Mouse (Mus musculus) bone marrow macrophage, adult 2 months (primary cell): ENCODE results near the gene Klk4. TPM values are rescaled to one million over a fixed set of nuclear protein-coding genes. Genes with fewer than 3 reads are reported as not detected.
A peak's percentile ranks its signal among the peaks of the same experiment; 100 is the strongest.

Source experiments
- H3K27ac ChIP-seq: 2 replicates; pipeline ENCODE4 v1.5.1; 2012; ENCODE audit warnings: low read depth, low read length; ENCODE audit not compliant: insufficient read depth
- H3K4me1 ChIP-seq: 2 replicates; pipeline ENCODE4 v1.6.1; 2012; ENCODE audit warnings: low read length; ENCODE audit not compliant: control insufficient read depth, insufficient read depth
- H3K4me3 ChIP-seq: 2 replicates; pipeline ENCODE4 v1.5.1; 2012; ENCODE audit warnings: mild to moderate bottlenecking, low read length, moderate library complexity; ENCODE audit not compliant: insufficient read depth
- CTCF ChIP-seq: IDR thresholded peaks from 2 replicates; pipeline ENCODE4 v1.5.1; 2012; ENCODE audit warnings: low read depth, mild to moderate bottlenecking, low read length, moderate library complexity
- POLR2A ChIP-seq: IDR thresholded peaks from 2 replicates; pipeline ENCODE4 v1.6.1; 2012; ENCODE audit warnings: mild to moderate bottlenecking, low read depth, low read length, borderline replicate concordance
- polyA plus RNA-seq: library from polyadenylated mRNA; stranded (reverse); fragments of >200 nt; gene quantifications from 2 replicates; pipeline ENCODE4 v1.2.4, GENCODE M21; 2012; ENCODE audit not compliant: missing spikeins, insufficient read depth, insufficient read length

Gene Klk4
- polyA plus RNA-seq, result not detected in 2 replicates

DNA sequence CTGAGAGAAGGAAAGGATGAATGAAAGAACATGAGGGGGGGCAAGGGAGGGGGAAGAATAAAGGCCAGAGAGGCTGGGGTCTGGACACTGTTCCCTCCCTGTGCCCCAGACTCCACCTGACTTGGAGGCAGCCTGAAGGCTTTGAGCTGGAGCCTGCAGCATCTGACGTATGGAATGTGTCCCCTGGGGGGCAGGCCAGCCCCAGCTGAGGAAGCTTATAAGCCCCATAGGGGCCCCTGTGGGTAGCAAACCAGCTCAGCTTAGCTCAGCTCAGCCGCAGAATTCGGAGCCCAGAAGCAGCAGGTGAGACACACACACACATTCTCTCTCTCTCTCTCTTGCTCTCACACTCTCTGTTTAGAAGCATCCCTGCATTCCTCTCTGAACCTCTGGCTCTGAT is at the start of gene Klk4:
Klk4 (plus strand) TSS at position 249 of the 400 bp plus-strand sequence.
- Histone ChIP-seq H3K27ac (no peak within 1 kb of the TSS), H3K4me3 (no peak within 1 kb of the TSS), H3K4me1 (0 out of 2 replicates have a peak, but pooled peaks cover 2% of the 10 kb centered on the region)
- TF ChIP-seq POLR2A, result no peak
- no peak for TF ChIP-seq CTCF

DNA sequence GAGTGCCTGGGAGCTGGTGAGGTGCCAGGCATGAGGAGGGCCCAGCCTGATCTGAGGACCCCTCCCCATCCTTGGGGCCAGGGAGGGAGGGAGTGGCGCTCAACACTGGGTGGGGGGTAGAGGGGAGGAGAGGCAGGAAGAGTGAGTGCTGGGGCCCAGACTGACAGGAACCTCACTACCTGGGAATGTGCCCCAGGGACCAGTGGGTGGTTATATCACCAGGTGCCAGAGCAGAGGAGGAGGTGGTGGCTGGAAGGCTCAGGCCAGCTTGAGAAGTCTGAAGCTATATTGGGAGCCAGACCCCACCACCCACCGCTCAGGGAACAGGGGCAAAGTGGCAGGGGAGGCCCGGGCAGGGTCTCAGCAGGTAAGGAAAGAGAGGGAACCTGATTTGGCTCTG is 39.3 kb upstream of the Klk4 start, which contains the start of gene Klk5:
Klk5 (plus strand) TSS at position 271 of the 400 bp plus-strand sequence.
- H3K4me1 ChIP-seq, result no peaks in the 10 kb centered on the region
- H3K4me3 ChIP-seq, result no peak within 1 kb of the TSS
- H3K27ac ChIP-seq, result no peak within 1 kb of the TSS
- TF ChIP-seq POLR2A (no peak), CTCF (no peak)

DNA sequence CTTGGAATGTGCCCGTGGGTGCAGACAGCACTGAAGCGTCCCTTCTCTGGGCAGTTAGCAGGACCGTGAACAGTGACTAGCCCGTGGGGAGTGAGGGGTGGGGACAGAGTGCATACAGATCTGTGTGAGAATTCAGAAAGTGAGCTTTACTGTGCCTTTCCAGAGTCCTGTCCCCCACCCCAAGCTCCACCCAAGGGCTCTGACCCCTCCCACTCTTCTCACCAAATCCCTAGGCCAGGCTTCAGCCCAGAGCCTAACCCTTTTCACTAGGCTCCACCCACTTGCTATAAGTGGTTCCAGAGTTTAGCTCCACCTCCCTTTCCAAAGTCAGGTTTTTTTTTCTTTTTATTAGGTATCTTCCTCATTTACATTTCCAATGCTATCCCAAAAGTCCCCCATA is 37.2 kb upstream of the Klk4 start:
- no peak for TF ChIP-seq POLR2A
- no peak for TF ChIP-seq CTCF
- H3K4me1 ChIP-seq, result no peaks in the 10 kb centered on the region
- H3K27ac ChIP-seq, result no peak overlapping the region
- H3K4me3 ChIP-seq, result no peak overlapping the region

DNA sequence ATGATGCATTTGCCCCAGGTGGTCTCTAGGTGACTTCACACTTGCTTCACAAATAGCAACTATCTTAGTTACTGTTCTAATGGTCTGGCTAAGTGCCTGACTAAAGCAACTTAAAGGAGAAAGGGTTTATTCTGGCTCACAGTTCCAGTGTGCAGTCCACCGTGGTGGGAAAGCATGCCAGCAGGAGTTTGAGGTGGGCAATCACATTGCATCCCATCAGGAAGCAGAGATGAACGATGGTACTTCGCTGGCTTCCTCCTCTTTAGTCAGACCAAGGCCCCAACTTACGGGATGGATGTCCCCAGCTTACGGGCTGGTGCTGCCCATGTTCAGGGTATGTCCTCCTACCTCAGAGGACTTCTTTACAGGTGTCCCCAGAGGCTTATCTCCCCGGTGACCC is 29.3 kb upstream of the Klk4 start:
- Histone ChIP-seq H3K27ac (no peak overlapping the region), H3K4me1 (no peaks in the 10 kb centered on the region), H3K4me3 (no peak overlapping the region)
- TF ChIP-seq CTCF (no peak), POLR2A (no peak)

DNA sequence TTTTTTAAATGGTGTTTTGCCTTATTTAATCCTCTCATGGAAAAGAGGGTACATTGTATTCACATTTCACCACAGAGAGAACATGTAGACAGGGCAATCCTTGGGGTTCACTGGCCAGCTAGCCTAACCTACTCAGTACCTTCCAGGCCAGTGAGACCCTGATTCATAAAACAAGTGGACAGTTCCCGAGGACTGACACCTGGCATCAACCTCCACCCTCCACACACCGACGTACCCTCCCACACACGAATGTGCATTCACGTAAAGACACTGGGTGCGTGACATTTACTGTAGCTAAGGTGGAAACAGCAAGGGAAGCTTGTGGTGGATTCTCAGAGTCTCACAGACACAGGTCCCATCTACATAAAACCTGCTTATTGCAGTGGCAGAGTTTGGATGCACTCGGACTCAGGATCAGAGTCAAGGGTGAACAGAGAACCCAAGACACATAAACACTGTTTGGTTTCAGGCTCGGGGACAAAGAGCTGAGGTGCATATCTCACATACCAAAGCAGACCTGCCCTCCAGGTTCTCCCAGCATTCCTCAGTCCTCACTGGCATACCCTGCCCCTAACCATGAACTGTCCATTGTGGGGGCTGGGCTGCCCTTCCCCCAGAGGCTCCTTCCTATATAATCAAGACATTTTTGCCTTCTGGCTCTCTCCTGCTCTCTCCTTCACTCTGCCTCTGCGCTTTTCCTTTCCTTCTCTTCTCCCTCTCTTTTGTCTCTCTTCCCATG is 26.1 kb upstream of the Klk4 start:
- H3K4me3 ChIP-seq, result no peak overlapping the region
- H3K4me1 ChIP-seq, result no peaks in the 10 kb centered on the region
- no peak for TF ChIP-seq CTCF
- TF ChIP-seq POLR2A, result no peak
- H3K27ac ChIP-seq, result no peak overlapping the region

DNA sequence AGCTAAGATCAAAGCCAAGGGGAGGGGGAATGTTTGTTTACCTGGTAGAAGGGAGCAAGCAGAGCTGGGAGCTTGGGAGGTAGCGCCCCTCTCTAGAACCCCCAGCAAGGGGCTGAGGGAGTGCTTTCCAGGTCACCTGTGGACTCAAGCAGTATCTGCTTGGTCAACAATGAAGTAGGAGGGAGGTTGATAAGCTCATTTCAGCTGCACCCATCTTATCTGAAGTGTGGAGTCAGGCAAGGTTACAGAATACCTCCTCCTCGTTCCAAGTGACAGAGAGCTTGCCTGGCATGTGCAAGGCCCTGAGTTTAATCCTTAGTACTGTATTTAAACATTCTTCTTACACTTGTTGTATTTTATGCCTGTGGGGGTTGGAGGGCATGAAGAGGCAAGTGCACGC is 25.3 kb upstream of the Klk4 start:
- H3K4me3 ChIP-seq, result no peak overlapping the region
- H3K27ac ChIP-seq, result no peak overlapping the region
- TF ChIP-seq CTCF, result no peak
- no peak for TF ChIP-seq POLR2A
- H3K4me1 ChIP-seq, result no peaks in the 10 kb centered on the region

DNA sequence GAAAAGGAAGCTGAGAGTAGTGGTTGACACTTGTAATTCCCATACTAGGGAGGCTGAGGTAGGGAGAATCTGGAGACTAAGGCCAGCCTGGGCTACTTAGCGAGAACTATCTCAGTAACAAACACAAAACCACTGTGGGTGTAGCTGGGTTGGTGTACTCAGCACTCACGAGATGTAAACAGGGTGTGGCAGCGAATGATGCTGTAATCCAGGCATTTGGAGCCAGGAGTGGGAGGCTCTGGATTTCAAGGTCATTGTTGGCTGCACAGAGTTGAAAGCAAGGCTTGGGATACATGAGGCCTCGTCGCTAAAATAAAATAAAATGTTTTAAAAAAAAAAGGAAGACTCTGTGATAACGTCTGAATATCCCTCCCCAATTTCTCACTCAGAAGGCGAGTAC is 24.7 kb upstream of the Klk4 start:
- TF ChIP-seq CTCF (no peak), POLR2A (no peak)
- no peak overlapping the region for H3K4me3 ChIP-seq
- H3K4me1 ChIP-seq, result no peaks in the 10 kb centered on the region
- no peak overlapping the region for H3K27ac ChIP-seq

DNA sequence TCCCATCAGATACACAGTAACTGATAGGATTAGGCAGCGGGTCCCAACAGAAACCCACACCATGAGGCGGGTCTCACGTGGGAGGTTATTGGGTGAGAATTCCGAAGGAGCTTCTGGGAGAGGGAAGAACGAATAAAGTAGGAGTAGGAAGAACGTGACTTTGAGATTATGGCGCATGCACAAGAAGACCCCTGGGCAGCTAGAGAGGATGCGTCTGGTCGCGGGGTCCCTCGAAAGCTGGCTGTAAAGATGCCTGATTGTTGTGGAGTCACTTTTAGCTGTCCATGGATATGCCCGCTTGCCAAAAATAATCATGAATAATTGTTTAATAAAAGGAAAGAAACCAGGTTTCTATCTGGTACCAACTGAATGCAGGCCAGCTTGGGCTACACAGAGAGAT is 23.5 kb upstream of the Klk4 start:
- H3K27ac ChIP-seq, result no peak overlapping the region
- no peak for TF ChIP-seq CTCF
- TF ChIP-seq POLR2A, result no peak
- no peak overlapping the region for H3K4me3 ChIP-seq
- H3K4me1 ChIP-seq, result no peaks in the 10 kb centered on the region

DNA sequence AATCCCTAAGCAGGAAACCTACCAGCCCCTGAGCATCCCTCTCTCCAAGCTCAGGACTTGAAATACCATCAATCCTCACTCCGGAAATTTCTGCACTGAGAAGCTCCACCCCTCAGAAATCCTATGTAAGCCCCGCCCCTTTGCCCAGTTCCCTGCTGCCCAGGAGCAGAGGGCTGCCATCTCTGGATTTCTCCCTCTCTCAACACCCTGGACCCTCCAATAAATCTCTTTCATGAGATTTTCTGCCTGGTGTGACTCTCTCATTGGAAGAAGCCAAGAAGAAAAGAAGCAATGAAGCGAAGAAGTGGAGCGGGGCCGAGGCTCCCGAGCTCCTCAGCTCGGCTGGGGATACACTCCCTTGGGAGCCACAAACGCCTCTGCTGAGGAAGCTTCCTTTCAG is 20.5 kb upstream of the Klk4 start:
- TF ChIP-seq POLR2A (no peak), CTCF (no peak)
- Histone ChIP-seq H3K27ac (no peak overlapping the region), H3K4me3 (no peak overlapping the region), H3K4me1 (no peaks in the 10 kb centered on the region)

DNA sequence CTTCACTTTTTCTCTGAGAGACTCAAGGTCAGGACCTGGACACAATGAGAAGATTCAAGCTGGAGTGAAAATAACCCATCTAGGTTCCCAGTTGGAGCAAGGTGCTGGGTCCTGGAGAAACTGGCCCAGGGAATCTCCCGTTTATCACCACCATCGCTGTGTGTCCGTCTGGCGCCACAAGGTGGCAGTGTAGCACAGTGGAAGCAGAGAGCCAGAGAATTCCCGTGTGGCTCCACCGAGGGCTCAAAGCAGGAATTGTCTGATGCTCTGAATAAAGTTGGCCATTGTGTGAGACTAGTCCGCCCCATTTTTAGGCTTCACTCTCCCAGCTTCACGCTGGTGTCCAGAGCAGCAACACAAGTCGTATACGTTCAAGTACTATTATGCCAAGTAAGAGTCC is 7.7 kb upstream of the Klk4 start:
- Histone ChIP-seq H3K4me3 (no peak overlapping the region), H3K4me1 (no peaks in the 10 kb centered on the region), H3K27ac (no peak overlapping the region)
- no peak for TF ChIP-seq POLR2A
- peak; percentile 89 for TF ChIP-seq CTCF
